11 mouse cellular contexts compared by ENCODE assay signal in the genomic region with DNA sequence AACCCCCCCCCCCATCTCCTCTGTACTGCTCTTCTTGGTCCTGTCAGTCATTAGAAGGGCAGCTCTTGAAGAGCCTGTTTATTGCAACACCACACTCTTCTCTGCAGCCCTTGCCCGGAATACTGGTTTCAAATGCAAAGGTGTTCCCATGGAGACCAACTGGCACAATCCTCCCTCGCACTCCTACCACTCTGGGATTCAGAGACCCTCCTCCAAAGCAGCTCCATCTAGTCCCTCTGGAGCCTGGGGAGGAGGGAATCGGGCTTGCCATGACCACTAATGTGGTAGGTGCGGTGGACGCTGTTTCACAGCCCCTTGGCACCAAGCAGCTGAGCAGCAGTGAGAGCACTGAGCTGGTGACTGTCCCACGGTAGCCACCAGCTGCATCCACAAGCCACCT.
DNase-seq lines count a peak whose midpoint lies in the region.
"Had no signal": no experiment of that assay in that cellular context is flagged by ENCODE, and none has a peak within 500 bp of the region (broad histone marks: within the 10 kb centered on the region; RNA-seq: fewer than 3 reads in every experiment).

No protein-coding gene starts in this region.

- H3K36me3 ChIP-seq in megakaryocyte, embryonic 14.5 days (replicated peaks; ENCODE audit: low read length) = no peaks in the 10 kb centered on the region
- H3K36me3 ChIP-seq: liver, embryonic 12.5 days had no signal

- peaks cover 6% of the 10 kb centered on the region; the same call in 1 of the 2 replicates for H3K4me1 ChIP-seq in megakaryocyte, embryonic 14.5 days
- H3K4me1 ChIP-seq: liver, embryonic 12.5 days had no signal

- DNase-seq in layer of hippocampus, adult 11-12 months (ENCODE audit: low spot score) = peak; percentile 43
- DNase-seq in layer of hippocampus, adult 9-10 months (ENCODE audit: low spot score) = no peak
- DNase-seq in R1 (ENCODE audit: low read depth, low spot score) = peak; percentile 55
- DNase-seq in frontal cortex, adult 2 months (ENCODE audit: extremely low spot score in 1 of 2, low spot score in 1 of 2) = peak; percentile 28 to 49
- no peak for DNase-seq in cerebellum, adult 8-10 months
- DNase-seq in retina, embryonic 14.5 days (ENCODE audit: low spot score) = no peak
- DNase-seq in urinary bladder, postnatal 14 days (ENCODE audit: low spot score) = no peak
- DNase-seq: adrenal gland, adult 2 months; gastrocnemius, adult 2 months had no signal

- peaks cover 21% of the 10 kb centered on the region for H3K27me3 ChIP-seq in megakaryocyte, embryonic 14.5 days (replicated peaks)
- H3K27me3 ChIP-seq: liver, embryonic 12.5 days had no signal

- peak overlapping the region; percentile 23 for H3K4me3 ChIP-seq in megakaryocyte, embryonic 14.5 days (replicated peaks)
- H3K4me3 ChIP-seq: gastrocnemius, adult 2 months; liver, embryonic 12.5 days had no signal

- H3K9me3 ChIP-seq in megakaryocyte, embryonic 14.5 days = peaks cover 10% of the 10 kb centered on the region
- H3K9me3 ChIP-seq: liver, embryonic 12.5 days had no signal

Comparison
In these comparisons a context has a peak if more than half of its experiments do, and no peak if none do; other contexts are left out.
1. DNase-seq: peak in layer of hippocampus, adult 11-12 months (single experiment), R1 (single experiment) and frontal cortex, adult 2 months (2 of 2); none in layer of hippocampus, adult 9-10 months (single experiment), cerebellum, adult 8-10 months (single experiment), retina, embryonic 14.5 days (single experiment) and urinary bladder, postnatal 14 days (single experiment).